Mouse (Mus musculus) ES-E14 (cell line): ENCODE measurements around the gene Ank3. TPM values are rescaled to one million over a fixed set of nuclear protein-coding genes. Genes with fewer than 3 reads are reported as not detected.

Experiments used
- DNase-seq: peaks from one replicate; pipeline ENCODE4 v3.0.0-alpha.2; 2013; ENCODE audit warnings: low read depth, low spot score
- H3K27ac ChIP-seq: 2 replicates; pipeline ENCODE4 v1.5.1; 2012; ENCODE audit warnings: low read depth, mild to moderate bottlenecking, low read length, moderate library complexity, mixed read lengths; ENCODE audit not compliant: poor library complexity, insufficient read depth, severe bottlenecking
- H3K36me3 ChIP-seq: 2 replicates; pipeline ENCODE4 v1.6.1; 2012; ENCODE audit warnings: mild to moderate bottlenecking, low read length, moderate library complexity, mixed read lengths; ENCODE audit not compliant: control insufficient read depth, poor library complexity, insufficient read depth, severe bottlenecking
- H3K4me1 ChIP-seq, 2 experiments: fragments of 150-350 bp in 1 of 2; sonication (generic) in 1 of 2; 2 replicates each; pipeline ENCODE4 v1.6.1; 2012; ENCODE audit warnings: low read length in 2 of 2, mild to moderate bottlenecking in 1 of 2, mixed read lengths in 1 of 2; ENCODE audit not compliant: control insufficient read depth in 2 of 2, insufficient read depth in 2 of 2, poor library complexity in 1 of 2
- H3K4me3 ChIP-seq, 2 experiments: fragments of 150-350 bp in 1 of 2; sonication (generic) in 1 of 2; 2 replicates each; pipeline ENCODE4 v1.5.1; 2012; ENCODE audit warnings: low read length in 2 of 2, low read depth in 1 of 2, mild to moderate bottlenecking in 1 of 2, mixed read lengths in 1 of 2; ENCODE audit not compliant: insufficient read depth in 1 of 2, poor library complexity in 1 of 2, severe bottlenecking in 1 of 2
- H3K9ac ChIP-seq: 2 replicates; pipeline ENCODE4 v1.6.1; 2012; ENCODE audit warnings: low read depth, mild to moderate bottlenecking, low read length, mixed read lengths; ENCODE audit not compliant: poor library complexity, insufficient read depth, severe bottlenecking
- H3K9me3 ChIP-seq: fragments of 150-350 bp; sonication (generic); 2 replicates; pipeline ENCODE4 v1.6.1; 2012; ENCODE audit warnings: low read depth, mild to moderate bottlenecking, low read length; ENCODE audit not compliant: control insufficient read depth, insufficient read depth
- CHD2 ChIP-seq: IDR thresholded peaks from 2 replicates; pipeline ENCODE4 v1.6.1; 2014; ENCODE audit warnings: mild to moderate bottlenecking, low read depth, low read length, inconsistent platforms
- HCFC1 ChIP-seq: IDR thresholded peaks from 2 replicates; pipeline ENCODE4 v1.6.1; 2012; ENCODE audit warnings: low read length, inconsistent platforms, borderline replicate concordance; ENCODE audit not compliant: insufficient read depth
- MAFK ChIP-seq: IDR thresholded peaks from 2 replicates; pipeline ENCODE4 v1.6.1; 2014; ENCODE audit warnings: mild to moderate bottlenecking, low read depth, low read length, inconsistent platforms; ENCODE audit not compliant: insufficient read depth
- ZC3H11A ChIP-seq: IDR thresholded peaks from 2 replicates; pipeline ENCODE4 v1.6.1; 2012; ENCODE audit warnings: low read depth, mild to moderate bottlenecking, inconsistent platforms, low read length, borderline replicate concordance
- ZNF384 ChIP-seq: IDR thresholded peaks from 2 replicates; pipeline ENCODE4 v1.6.1; 2012; ENCODE audit warnings: low read depth, low read length, inconsistent platforms
- in situ Hi-C, 2 experiments: fragments of 600-800 bp; cut with MboI; formaldehyde crosslinking; loops; one replicate each; pipeline ENCODE4 v1.15.1; 2025; ENCODE audit warnings: low sequenced_read_pairs in 2 of 2, inconsistent platforms in 1 of 2; ENCODE audit not compliant: unreplicated experiment in 2 of 2
- total RNA-seq: library from RNA; depleted of rRNA; stranded (reverse); fragments of 300-350 nt; gene quantifications from 2 replicates; pipeline ENCODE4 v1.2.3, GENCODE M21; 2012

Gene Ank3
- total RNA-seq, 1 experiment, result 6.5 TPM

GRCm38 (mm10) chr10:69716907-69717306, 318.3 kb downstream of the Ank3 start:
- Histone ChIP-seq H3K36me3 (no peaks in the 10 kb centered on the region), H3K9ac (no peak overlapping the region), H3K4me1 (no peaks in the 10 kb centered on the region), H3K9me3 (no peaks in the 10 kb centered on the region), H3K27ac (no peak overlapping the region), H3K4me3 (no peak overlapping the region)
- TF ChIP-seq ZNF384 (no peak), MAFK (no peak), ZC3H11A (no peak), HCFC1 (no peak), CHD2 (no peak)
- DNase-seq, result no peak
- in situ Hi-C loops, result no loop called here

DNA sequence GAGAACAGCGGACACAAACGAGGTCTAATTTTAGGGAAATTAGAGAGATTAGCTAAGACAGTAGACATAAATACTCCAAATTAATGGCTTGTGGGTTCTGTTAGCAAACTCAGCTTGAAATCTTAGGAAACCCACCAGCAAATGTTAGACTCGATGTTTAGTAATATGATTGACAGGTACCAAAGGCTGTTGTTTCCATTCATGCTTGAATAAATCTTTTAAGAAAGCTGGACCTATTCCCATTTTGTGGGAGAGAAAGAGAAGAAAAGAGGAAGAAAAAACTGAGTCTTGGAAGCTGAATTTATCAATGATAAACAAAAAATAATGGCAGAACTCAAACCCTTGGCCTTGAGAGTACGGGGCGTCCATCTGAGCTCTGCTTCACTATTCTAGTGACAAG, 320.8 kb downstream of the Ank3 start:
- Histone ChIP-seq H3K9ac (no peak overlapping the region), H3K27ac (no peak overlapping the region), H3K4me1 (no peaks in the 10 kb centered on the region), H3K36me3 (no peaks in the 10 kb centered on the region), H3K9me3 (no peaks in the 10 kb centered on the region), H3K4me3 (no peak overlapping the region)
- in situ Hi-C loops, result no loop called here
- TF ChIP-seq MAFK (no peak), ZNF384 (no peak), ZC3H11A (no peak), HCFC1 (no peak), CHD2 (no peak)
- no peak for DNase-seq

DNA sequence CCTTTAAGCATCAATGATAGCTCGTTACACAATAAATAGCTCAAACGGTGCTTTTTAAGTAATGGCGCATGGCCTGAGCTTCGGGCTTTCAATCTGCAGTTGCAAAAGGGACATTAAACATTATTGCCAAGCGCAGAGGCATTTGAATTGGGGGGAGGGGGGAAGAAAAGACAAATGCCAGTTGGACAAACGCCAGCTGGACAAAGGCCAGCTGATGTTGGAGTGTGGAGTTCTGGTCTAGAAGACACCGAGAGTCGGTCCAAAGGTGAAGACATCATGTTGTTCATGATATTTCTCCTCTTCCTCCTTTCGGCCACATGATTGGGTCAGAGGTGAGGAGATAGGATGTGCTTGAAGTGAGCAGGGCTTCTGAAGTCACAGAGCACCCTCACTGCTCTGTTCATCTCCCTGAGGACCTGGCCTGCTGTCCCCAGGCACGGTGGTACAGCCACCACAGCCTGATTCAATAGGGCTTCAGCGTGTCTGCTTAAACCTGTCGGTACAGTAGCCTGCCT, 321.4 kb downstream of the Ank3 start:
- Histone ChIP-seq H3K4me1 (no peaks in the 10 kb centered on the region), H3K9me3 (no peaks in the 10 kb centered on the region), H3K36me3 (no peaks in the 10 kb centered on the region), H3K27ac (no peak overlapping the region), H3K4me3 (no peak overlapping the region), H3K9ac (no peak overlapping the region)
- TF ChIP-seq ZNF384 (no peak), MAFK (no peak), ZC3H11A (no peak), CHD2 (no peak), HCFC1 (no peak)
- in situ Hi-C loops, result no loop called here
- DNase-seq, result no peak

DNA sequence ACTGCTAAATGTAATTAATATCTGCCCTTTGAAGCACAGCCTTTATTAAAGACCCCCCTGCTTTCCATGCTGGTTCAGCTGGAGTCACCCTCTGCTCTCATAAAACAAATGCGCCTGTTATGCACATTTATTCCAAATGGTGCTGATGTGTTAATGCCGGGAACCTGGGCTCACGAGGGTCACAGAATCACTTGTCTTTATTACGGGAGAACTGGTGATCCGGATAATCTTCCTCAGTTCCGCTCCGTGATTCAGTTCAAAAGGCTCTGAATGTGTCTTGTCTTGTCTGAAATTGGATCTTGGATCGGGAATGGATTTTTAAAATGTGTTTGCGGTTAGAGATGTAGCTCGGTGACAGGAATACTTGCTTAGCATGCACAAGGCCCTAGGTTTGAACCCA, 321.9 kb downstream of the Ank3 start:
- H3K4me3 ChIP-seq, result no peak overlapping the region
- in situ Hi-C loops, result no loop called here
- H3K36me3 ChIP-seq, result no peaks in the 10 kb centered on the region
- no peaks in the 10 kb centered on the region for H3K4me1 ChIP-seq
- H3K27ac ChIP-seq, result no peak overlapping the region
- H3K9ac ChIP-seq, result no peak overlapping the region
- H3K9me3 ChIP-seq, result no peaks in the 10 kb centered on the region
- DNase-seq, result no peak
- TF ChIP-seq ZC3H11A, result no peak
- TF ChIP-seq CHD2, result no peak
- TF ChIP-seq HCFC1, result no peak
- no peak for TF ChIP-seq ZNF384
- TF ChIP-seq MAFK, result no peak
